Mouse (Mus musculus) erythroblast, adult 5-6 weeks (primary cell): ENCODE results near the gene Tspoap1. TPM values are rescaled to one million over a fixed set of nuclear protein-coding genes. Genes with fewer than 3 reads are reported as not detected.

Source experiments
- ATAC-seq: replicated peaks from 2 replicates; pipeline ENCODE4 v1.8.0; 2016; ENCODE audit warnings: moderate number of reproducible peaks, mild to moderate bottlenecking, moderate TSS enrichment, inconsistent platforms; ENCODE audit not compliant: poor library complexity, low FRiP score, severe bottlenecking
- total RNA-seq, 2 experiments: library from RNA; stranded (forward) in 1 of 2; stranded (reverse) in 1 of 2; fragments of 150-400 nt in 1 of 2; fragments of 200-764, 138-1000 nt in 1 of 2; gene quantifications; 2 replicates each; pipeline versions ENCODE4 v1.2.3 to v1.2.4; 2015 to 2017; ENCODE audit warnings: low replicate concordance in 2 of 2

Tspoap1 gene
- total RNA-seq, 2 experiments from 2014 or later, result 5.4 TPM

DNA sequence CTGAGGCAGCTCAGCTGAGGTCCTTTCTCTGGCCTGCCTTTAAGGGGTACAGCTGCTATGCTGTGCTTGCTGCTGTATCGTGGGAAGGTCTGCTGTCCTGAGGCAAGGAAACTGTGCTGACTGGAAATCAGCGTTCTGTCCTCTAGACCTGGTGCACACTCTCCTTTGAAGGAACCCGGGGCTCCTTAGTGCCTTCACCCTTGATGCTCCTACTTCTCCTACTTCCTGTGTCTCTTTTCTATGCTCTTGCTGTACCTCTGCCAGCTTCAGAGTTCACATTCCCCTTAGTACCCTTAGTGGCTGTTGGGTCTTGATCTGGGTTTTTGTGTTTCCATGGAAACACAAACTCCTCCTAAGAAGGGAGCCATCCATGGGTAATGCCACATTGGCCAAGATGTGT is 16.6 kb upstream of the Tspoap1 start:
- ATAC-seq, result no peak

- ATAC-seq, result no peak
Measured at GRCm38 (mm10) chr11:87744964-87745363, 15.4 kb upstream of the Tspoap1 start.

- no peak for ATAC-seq
Measured at GRCm38 (mm10) chr11:87745632-87746555, 14.4 kb upstream of the Tspoap1 start.

- no peak for ATAC-seq
Measured at GRCm38 (mm10) chr11:87747312-87747711, 13.0 kb upstream of the Tspoap1 start.

- ATAC-seq, result no peak
Measured at GRCm38 (mm10) chr11:87747716-87748115, 12.6 kb upstream of the Tspoap1 start.

GRCm38 (mm10) chr11:87748132-87749119 is 11.9 kb upstream of the Tspoap1 start:
- ATAC-seq, result peak; percentile 70

- peak; percentile 44 for ATAC-seq
Measured at GRCm38 (mm10) chr11:87749192-87750042, 10.9 kb upstream of the Tspoap1 start.

DNA sequence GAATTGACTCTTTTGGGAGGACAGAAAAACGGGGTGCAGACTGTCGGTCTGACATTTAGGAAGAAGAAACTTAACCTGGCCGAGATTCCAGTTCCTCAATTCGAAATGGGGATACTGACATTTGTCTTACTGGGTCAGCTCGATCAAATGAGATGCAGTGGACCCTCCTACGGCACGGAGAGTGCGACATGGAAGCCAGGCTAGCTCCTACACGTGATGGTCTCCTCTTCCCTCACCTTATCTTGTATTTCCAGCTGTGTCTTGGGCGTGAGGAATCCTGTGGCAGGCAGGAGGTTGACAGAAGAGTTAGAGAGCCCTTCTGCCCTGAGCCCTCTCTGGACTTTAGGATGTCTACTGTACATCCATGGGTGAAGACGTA is 10.3 kb upstream of the Tspoap1 start:
- peak; percentile 73 for ATAC-seq

- ATAC-seq, result peak; percentile 5
Measured at GRCm38 (mm10) chr11:87750521-87750920, 9.8 kb upstream of the Tspoap1 start.

DNA sequence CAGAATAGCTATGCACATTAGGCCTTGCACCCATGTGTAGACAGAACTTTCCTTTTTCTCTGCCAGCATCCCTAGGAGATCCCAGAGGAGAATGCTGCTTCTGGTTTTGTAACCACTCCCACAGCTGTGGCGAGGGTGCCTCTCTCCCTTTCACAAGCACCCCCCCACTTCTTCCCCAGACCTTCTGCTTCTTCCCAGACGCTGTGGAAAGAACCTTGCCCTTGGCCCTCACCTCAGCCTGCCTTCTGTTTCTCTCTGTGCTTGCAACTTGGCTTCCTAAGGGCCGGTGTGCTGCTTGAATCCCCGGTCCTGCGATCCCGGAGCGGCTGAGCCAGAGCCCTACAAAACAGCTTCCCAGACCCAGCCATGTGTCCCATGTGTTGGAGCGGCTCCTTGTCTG is 9.3 kb upstream of the Tspoap1 start:
- no peak for ATAC-seq

- ATAC-seq, result no peak
Measured at GRCm38 (mm10) chr11:87751491-87751966, 8.8 kb upstream of the Tspoap1 start.

GRCm38 (mm10) chr11:87752307-87752706 is 8.0 kb upstream of the Tspoap1 start:
- ATAC-seq, result no peak

- no peak for ATAC-seq
Measured at GRCm38 (mm10) chr11:87753255-87753654, 7.1 kb upstream of the Tspoap1 start.

GRCm38 (mm10) chr11:87753891-87754501 is 6.3 kb upstream of the Tspoap1 start:
- ATAC-seq, result no peak

- ATAC-seq, result no peak
Measured at GRCm38 (mm10) chr11:87754603-87755002, 5.7 kb upstream of the Tspoap1 start.

GRCm38 (mm10) chr11:87755360-87756017 is 4.9 kb upstream of the Tspoap1 start:
- peak; percentile 67 for ATAC-seq

DNA sequence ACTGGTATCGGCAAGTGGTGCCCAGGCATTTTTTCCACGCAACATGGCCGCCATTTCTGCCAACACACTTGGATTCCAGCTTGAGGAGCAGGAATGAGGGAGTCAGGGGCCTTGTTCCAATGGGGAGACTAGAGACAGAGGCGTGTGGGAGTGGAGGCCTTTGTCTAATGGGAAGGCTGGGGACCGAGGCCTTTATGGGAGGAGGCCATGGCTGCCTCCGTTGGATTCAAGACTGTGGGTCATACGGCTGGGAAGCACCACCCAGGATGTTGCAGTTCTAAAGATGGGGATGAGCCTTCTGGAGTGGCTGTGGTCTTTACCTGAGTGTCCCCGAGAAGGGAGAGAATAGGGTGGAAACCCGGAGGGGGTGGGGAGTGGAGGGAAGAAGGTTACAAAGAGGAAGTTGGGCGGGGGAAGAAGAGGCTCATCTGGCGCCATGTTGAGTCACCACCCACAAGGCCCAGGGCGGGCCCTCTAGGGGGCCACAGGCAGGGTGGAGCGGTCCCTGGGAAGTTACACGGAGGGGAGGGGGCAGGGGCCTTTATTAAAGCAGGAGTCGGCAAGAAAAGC is 4.0 kb upstream of the Tspoap1 start:
- ATAC-seq, result peak; percentile 61
